27 mouse cellular contexts compared by ENCODE assay signal in genomic region chr17:90815306-90815705, GRCm38 (mm10).
A peak's percentile ranks its signal among the peaks of the same experiment; 100 is the strongest.
DNase-seq lines count a peak whose midpoint lies in the region; ATAC-seq and TF ChIP-seq lines count a peak whose summit lies in the region.
"Had no signal": no experiment of that assay in that cellular context is flagged by ENCODE, and none has a peak within 500 bp of the region (broad histone marks: within the 10 kb centered on the region; RNA-seq: fewer than 3 reads in every experiment).

No protein-coding gene starts in this region.

- 100% methylated on average over 1 of the region's 1 CpGs for WGBS in kidney, adult 2 months

- H3K4me3 ChIP-seq in left cerebral cortex, adult 2 months: no peak overlapping the region
- H3K4me3 ChIP-seq in kidney, adult 2 months (ENCODE audit: insufficient read depth, low read depth, low read length): no peak overlapping the region
- H3K4me3 ChIP-seq: embryonic facial prominence, embryonic 12.5 days; embryonic facial prominence, embryonic 15.5 days; heart, embryonic 12.5 days; heart, embryonic 15.5 days; hindbrain, embryonic 10.5 days; hindbrain, embryonic 13.5 days; intestine, embryonic 15.5 days had no signal

- no peak for TF ChIP-seq POLR2A in kidney, adult 2 months (IDR thresholded peaks at IDR 0.05; ENCODE audit: low read depth, low read length)

- no peak for DNase-seq in frontal cortex, postnatal 36 days (ENCODE audit: low spot score in 2 of 2)
- DNase-seq in left cerebral cortex, adult 2 months (ENCODE audit: extremely low spot score in 1 of 2, low spot score in 2 of 2): no peak
- no peak for DNase-seq in left cerebral cortex, adult 9 months (ENCODE audit: low spot score in 2 of 2)
- DNase-seq in brain, adult 2 months (ENCODE audit: low read depth, low spot score): peak; percentile 68
- DNase-seq in kidney, adult 2 months: no peak
- DNase-seq in spleen, postnatal 4 days (ENCODE audit: low spot score in 2 of 2): no peak
- DNase-seq: adrenal gland, postnatal 10 days; adrenal gland, postnatal 36 days; B cell, adult 2 months; cerebellum, adult 11 months; cerebellum, adult 8-10 months; cerebellum, postnatal 14 days; forebrain, postnatal 0 days; gastrocnemius, postnatal 10 days; gastrocnemius, postnatal 36 days; heart, postnatal 10 days; heart, postnatal 36 days had no signal

- no peaks in the 10 kb centered on the region for H3K27me3 ChIP-seq in kidney, adult 2 months (replicated peaks; ENCODE audit: control insufficient read depth, insufficient read depth, low read length)
- H3K27me3 ChIP-seq: CH12.LX; embryonic facial prominence, embryonic 12.5 days; embryonic facial prominence, embryonic 15.5 days; heart, embryonic 12.5 days; heart, embryonic 15.5 days; hindbrain, embryonic 13.5 days; intestine, embryonic 15.5 days had no signal

- no peaks in the 10 kb centered on the region for H3K4me1 ChIP-seq in kidney, adult 2 months (ENCODE audit: control insufficient read depth, insufficient read depth, low read length)
- H3K4me1 ChIP-seq: embryonic facial prominence, embryonic 12.5 days; embryonic facial prominence, embryonic 15.5 days; heart, embryonic 12.5 days; heart, embryonic 15.5 days; hindbrain, embryonic 10.5 days; hindbrain, embryonic 13.5 days; intestine, embryonic 15.5 days had no signal

- no peak for TF ChIP-seq CTCF in left cerebral cortex, adult 2 months (IDR thresholded peaks at IDR 0.05)
- TF ChIP-seq CTCF in kidney, adult 2 months (conservative IDR thresholded peaks at IDR 0.05; ENCODE audit: insufficient read depth, insufficient read length, low read depth, low read length): no peak

- intact Hi-C loops in left cerebral cortex, adult 2 months (cut with DNase I): no loop called here

- peak; percentile 8; the same call in 1 of the 2 replicates for ATAC-seq in frontal cortex, adult (ENCODE audit: low TSS enrichment)
- ATAC-seq: forebrain, embryonic 14.5 days; forebrain, postnatal 0 days; intestine, embryonic 15.5 days had no signal

- no peaks in the 10 kb centered on the region for H3K36me3 ChIP-seq in kidney, adult 2 months (ENCODE audit: control insufficient read depth, insufficient read depth, low read length)
- H3K36me3 ChIP-seq: embryonic facial prominence, embryonic 12.5 days; embryonic facial prominence, embryonic 15.5 days; heart, embryonic 12.5 days; heart, embryonic 15.5 days; hindbrain, embryonic 10.5 days; hindbrain, embryonic 13.5 days; intestine, embryonic 15.5 days had no signal

- H3K27ac ChIP-seq in left cerebral cortex, adult 2 months: peak overlapping the region; percentile 21; the same call in 1 of the 2 replicates
- H3K27ac ChIP-seq in kidney, adult 2 months (ENCODE audit: insufficient read depth, low read depth, low read length): no peak overlapping the region
- H3K27ac ChIP-seq: embryonic facial prominence, embryonic 12.5 days; embryonic facial prominence, embryonic 15.5 days; heart, embryonic 15.5 days; hindbrain, embryonic 10.5 days; hindbrain, embryonic 13.5 days; intestine, embryonic 15.5 days had no signal
